Mouse (Mus musculus): ENCODE results near the gene Fam107b. TPM values are rescaled to one million over a fixed set of nuclear protein-coding genes. Genes with fewer than 3 reads are reported as not detected.
A peak's percentile ranks its signal among the peaks of the same experiment; 100 is the strongest.

Fam107b gene
- polyA plus RNA-seq (2016; fragmentation: Nextera tagmentation; extraction: Ambion mirVana), result 39.3 and 43.1 TPM in 2 replicates

GRCm38 (mm10) chr2:3570186-3570585, at the start of gene Fam107b:
TSS of gene Fam107b (plus strand) at chr2:3570488.
- no peak for DNase-seq (ENCODE audit: low spot score)
- H3K4me1 ChIP-seq, result no peaks in the 10 kb centered on the region

DNA sequence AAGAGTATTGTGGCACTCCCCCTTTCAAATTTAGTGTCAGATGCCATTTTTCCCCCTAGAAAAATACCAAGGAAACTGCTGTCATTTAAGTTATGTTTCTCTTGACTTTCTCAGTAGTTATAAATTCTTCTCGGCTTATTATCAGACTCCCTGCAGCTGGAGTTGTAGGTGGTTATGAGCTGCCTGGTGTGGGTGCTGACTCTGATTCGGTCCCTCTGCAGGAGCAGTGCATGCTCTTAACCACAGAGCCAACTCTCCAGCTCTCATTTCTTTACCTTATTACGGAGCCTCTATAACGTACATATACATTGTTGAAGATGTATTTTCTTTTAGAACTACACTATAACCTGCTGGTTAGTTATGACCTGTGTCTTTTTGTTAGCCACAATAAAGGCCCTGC, 47.7 kb upstream of the Fam107b start:
- no peaks in the 10 kb centered on the region for H3K4me1 ChIP-seq
- H3K36me3 ChIP-seq, result no peaks in the 10 kb centered on the region
- H3K4me3 ChIP-seq, result no peak overlapping the region
- H3K27me3 ChIP-seq (ENCODE audit: low read depth, poor library complexity, severe bottlenecking), result no peaks in the 10 kb centered on the region
- DNase-seq (ENCODE audit: low spot score), result no peak
- no peaks in the 10 kb centered on the region for H3K9me3 ChIP-seq (replicated peaks)
- 87% methylated on average over 4 of the region's 4 CpGs for WGBS
- H3K27ac ChIP-seq (replicated peaks), result no peak overlapping the region

More at GRCm38 (mm10) chr2:3570186-3570585, at the start of gene Fam107b:
- WGBS, result 74% methylated on average over 12 of the region's 12 CpGs
- Histone ChIP-seq H3K36me3 (no peaks in the 10 kb centered on the region), H3K9me3 (replicated peaks) (no peaks in the 10 kb centered on the region), H3K27ac (replicated peaks) (no peak within 1 kb of the TSS), H3K27me3 (ENCODE audit: low read depth, poor library complexity, severe bottlenecking) (no peaks in the 10 kb centered on the region), H3K4me3 (no peak within 1 kb of the TSS)

- DNase-seq (ENCODE audit: low spot score), result no peak
- WGBS, result 85% methylated on average over 6 of the region's 6 CpGs
- Histone ChIP-seq H3K4me1 (no peaks in the 10 kb centered on the region), H3K9me3 (replicated peaks) (no peaks in the 10 kb centered on the region), H3K27me3 (ENCODE audit: low read depth, poor library complexity, severe bottlenecking) (no peaks in the 10 kb centered on the region), H3K36me3 (no peaks in the 10 kb centered on the region), H3K4me3 (no peak overlapping the region), H3K27ac (replicated peaks) (no peak overlapping the region)
Observed at GRCm38 (mm10) chr2:3526288-3526687, 44.0 kb upstream of the Fam107b start.

DNA sequence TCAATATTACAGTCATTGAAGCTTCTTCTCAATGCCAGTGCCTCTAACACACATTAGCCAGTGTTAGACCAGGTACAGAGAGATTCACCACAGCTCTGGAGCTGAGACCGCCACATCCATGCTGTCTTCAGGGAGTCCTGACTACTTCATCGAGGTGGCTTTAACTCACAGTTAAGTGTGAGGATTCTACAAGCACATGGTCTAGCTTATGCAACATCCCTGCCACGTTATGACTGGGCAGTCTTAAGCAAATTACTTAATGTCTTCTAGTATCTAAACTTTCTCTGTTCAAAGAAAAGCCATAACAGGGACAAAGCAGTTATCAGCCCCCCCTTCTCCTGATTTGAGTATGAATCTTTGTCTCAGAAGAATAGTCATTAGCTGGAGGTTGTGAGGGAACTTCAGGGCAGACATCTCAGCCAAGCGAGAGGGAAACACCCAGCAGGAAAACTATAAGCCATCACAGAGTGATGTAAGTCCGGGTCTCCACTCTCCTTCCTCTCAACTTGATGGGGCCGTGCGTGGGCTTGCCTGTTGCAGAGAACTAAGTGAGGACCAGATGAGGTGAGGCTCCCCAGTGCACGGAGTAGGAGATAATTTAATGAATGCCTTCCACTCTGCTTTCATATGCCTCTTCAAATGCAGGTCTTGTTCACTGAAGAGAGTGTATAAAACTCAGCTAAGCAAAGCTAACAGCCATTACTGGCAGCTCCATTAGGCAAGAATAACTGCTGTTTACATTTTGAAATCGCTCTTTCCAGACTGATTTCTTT, 28.8 kb upstream of the Fam107b start:
- H3K36me3 ChIP-seq, result no peaks in the 10 kb centered on the region
- DNase-seq (ENCODE audit: low spot score), result no peak
- no peaks in the 10 kb centered on the region for H3K9me3 ChIP-seq (replicated peaks)
- H3K27ac ChIP-seq (replicated peaks), result no peak overlapping the region
- WGBS, result 76% methylated on average over 9 of the region's 9 CpGs
- no peaks in the 10 kb centered on the region for H3K27me3 ChIP-seq (ENCODE audit: low read depth, poor library complexity, severe bottlenecking)
- H3K4me3 ChIP-seq, result no peak overlapping the region
- H3K4me1 ChIP-seq, result no peaks in the 10 kb centered on the region

DNA sequence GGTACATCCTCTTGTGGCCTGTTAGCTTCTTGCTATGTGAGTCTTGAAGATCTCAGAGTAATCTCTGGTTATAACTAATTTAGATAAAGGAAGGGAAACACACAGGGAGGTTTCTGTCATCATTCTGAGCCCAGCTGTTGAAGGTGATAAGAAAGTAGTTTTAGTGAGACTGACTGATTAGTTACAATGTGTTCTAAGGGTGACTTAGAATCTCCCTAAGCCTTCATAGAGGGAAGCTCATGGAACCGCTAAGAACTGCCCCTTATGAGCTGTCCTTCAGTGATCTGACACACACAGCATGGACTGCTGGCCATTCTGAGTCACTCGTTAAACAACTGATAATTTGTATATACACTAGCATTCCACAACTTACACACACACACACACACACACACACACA, 24.2 kb upstream of the Fam107b start:
- Histone ChIP-seq H3K4me3 (no peak overlapping the region), H3K4me1 (no peaks in the 10 kb centered on the region), H3K27me3 (ENCODE audit: low read depth, poor library complexity, severe bottlenecking) (no peaks in the 10 kb centered on the region), H3K27ac (replicated peaks) (no peak overlapping the region), H3K36me3 (no peaks in the 10 kb centered on the region), H3K9me3 (replicated peaks) (no peaks in the 10 kb centered on the region)
- WGBS, result 82% methylated on average over 2 of the region's 2 CpGs
- no peak for DNase-seq (ENCODE audit: low spot score)

DNA sequence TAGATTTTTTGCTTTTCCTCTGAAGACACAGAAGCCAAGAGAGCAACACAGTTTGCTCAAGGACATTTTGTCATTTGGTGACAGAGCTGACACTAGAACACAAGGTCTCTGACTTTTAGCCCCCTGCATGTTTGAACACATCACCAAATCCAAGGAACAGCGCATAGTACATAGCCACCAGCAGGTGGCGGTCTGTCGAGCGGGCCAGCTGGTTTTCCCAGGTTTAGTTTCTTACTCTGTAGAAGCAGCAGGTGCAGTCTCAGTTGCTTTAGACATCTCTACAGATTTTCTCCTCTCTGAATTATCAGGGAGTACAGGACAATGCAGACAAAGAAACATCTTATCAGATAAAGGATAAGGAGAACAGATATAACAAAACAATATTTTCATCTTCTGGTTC, 23.7 kb upstream of the Fam107b start:
- no peaks in the 10 kb centered on the region for H3K27me3 ChIP-seq (ENCODE audit: low read depth, poor library complexity, severe bottlenecking)
- H3K4me1 ChIP-seq, result no peaks in the 10 kb centered on the region
- no peak overlapping the region for H3K27ac ChIP-seq (replicated peaks)
- peak; percentile 46 for DNase-seq (ENCODE audit: low spot score)
- H3K9me3 ChIP-seq (replicated peaks), result no peaks in the 10 kb centered on the region
- H3K36me3 ChIP-seq, result no peaks in the 10 kb centered on the region
- 5% methylated on average over 4 of the region's 4 CpGs for WGBS
- no peak overlapping the region for H3K4me3 ChIP-seq

DNA sequence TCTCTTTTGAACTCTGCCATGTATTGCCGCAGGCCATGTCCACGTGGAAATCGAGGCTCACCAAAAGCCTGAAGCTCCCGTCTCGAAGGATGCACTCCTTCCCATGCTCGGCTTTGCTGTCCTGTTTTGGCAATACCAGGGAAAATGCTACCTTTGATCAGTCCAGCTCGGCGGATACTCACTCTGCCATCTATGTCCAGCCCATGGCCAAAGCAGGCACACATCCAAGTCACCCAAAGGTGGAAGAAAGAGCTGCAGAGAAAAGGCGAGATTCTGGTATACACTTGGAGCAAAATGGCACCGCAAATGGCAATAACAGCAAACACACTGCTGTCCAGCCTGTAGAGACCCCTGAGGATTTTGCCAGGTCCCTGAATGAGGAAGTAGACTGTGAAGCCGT, 318 bp downstream of the Fam107b start:
- no peak for DNase-seq (ENCODE audit: low spot score)
- H3K4me3 ChIP-seq, result no peak overlapping the region
- no peaks in the 10 kb centered on the region for H3K9me3 ChIP-seq (replicated peaks)
- WGBS, result 92% methylated on average over 11 of the region's 11 CpGs
- H3K27ac ChIP-seq (replicated peaks), result no peak overlapping the region
- H3K27me3 ChIP-seq (ENCODE audit: low read depth, poor library complexity, severe bottlenecking), result no peaks in the 10 kb centered on the region
- no peaks in the 10 kb centered on the region for H3K36me3 ChIP-seq
- H3K4me1 ChIP-seq, result no peaks in the 10 kb centered on the region

DNA sequence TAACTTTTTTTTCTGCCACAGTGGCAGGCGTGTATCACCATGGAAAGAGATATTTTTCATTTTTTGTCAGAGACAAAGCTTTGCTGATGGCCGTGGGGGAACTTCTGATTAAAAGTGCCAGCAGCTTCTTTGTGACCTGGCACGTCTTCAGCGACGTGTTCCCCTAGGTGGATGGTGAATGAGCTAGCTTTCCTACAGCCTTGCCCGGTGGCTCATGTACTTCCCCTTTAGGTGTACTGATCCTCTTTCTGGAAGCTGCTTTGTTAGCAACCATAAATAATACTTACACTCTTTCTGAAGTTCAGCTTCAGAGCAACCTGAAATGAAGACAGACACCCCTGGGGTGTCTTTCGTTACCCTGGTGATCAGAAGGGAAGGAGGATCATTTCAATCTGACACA, 3.6 kb downstream of the Fam107b start:
- DNase-seq (ENCODE audit: low spot score), result no peak

GRCm38 (mm10) chr2:3575140-3575539, 4.9 kb downstream of the Fam107b start:
- DNase-seq (ENCODE audit: low spot score), result no peak
- 92% methylated on average over 1 of the region's 1 CpGs for WGBS

More for the DNA sequence above, 3.6 kb downstream of the Fam107b start:
- WGBS, result 90% methylated on average over 7 of the region's 7 CpGs
- Histone ChIP-seq H3K36me3 (no peaks in the 10 kb centered on the region), H3K4me1 (no peaks in the 10 kb centered on the region), H3K27me3 (ENCODE audit: low read depth, poor library complexity, severe bottlenecking) (no peaks in the 10 kb centered on the region), H3K4me3 (no peak overlapping the region), H3K27ac (replicated peaks) (no peak overlapping the region), H3K9me3 (replicated peaks) (no peaks in the 10 kb centered on the region)

DNA sequence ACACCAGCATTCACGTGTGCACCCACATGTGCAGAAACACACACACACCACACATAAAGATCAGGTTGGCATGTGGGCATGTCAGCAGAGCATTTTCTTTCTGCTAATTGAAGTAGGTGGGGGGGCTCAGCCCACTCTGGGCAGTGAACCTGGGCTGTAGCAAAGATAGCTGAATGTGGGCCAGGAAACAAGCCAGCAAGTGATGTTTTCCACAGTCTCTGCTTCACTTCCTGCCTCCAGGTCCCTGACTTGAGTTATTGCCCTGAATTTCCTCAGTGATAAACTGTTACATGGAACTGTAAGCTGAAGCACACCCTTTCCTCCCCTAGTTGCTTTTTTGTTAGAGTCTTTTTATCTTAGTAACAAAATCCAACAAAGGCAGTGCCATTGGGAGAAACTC, 6.1 kb downstream of the Fam107b start:
- DNase-seq (ENCODE audit: low spot score), result no peak
- Histone ChIP-seq H3K4me3 (no peak overlapping the region), H3K27me3 (ENCODE audit: low read depth, poor library complexity, severe bottlenecking) (no peaks in the 10 kb centered on the region), H3K27ac (replicated peaks) (no peak overlapping the region), H3K36me3 (no peaks in the 10 kb centered on the region), H3K9me3 (replicated peaks) (no peaks in the 10 kb centered on the region), H3K4me1 (no peaks in the 10 kb centered on the region)
- WGBS, result 91% methylated on average over 1 of the region's 1 CpGs

More at GRCm38 (mm10) chr2:3575140-3575539, 4.9 kb downstream of the Fam107b start:
- H3K36me3 ChIP-seq, result no peaks in the 10 kb centered on the region
- no peak overlapping the region for H3K4me3 ChIP-seq
- H3K27ac ChIP-seq (replicated peaks), result no peak overlapping the region
- H3K9me3 ChIP-seq (replicated peaks), result no peaks in the 10 kb centered on the region
- H3K27me3 ChIP-seq (ENCODE audit: low read depth, poor library complexity, severe bottlenecking), result no peaks in the 10 kb centered on the region
- H3K4me1 ChIP-seq, result no peaks in the 10 kb centered on the region

- H3K9me3 ChIP-seq (replicated peaks), result no peaks in the 10 kb centered on the region
- H3K4me3 ChIP-seq, result no peak overlapping the region
- no peak overlapping the region for H3K27ac ChIP-seq (replicated peaks)
- no peak for DNase-seq (ENCODE audit: low spot score)
- 69% methylated on average over 1 of the region's 1 CpGs for WGBS
- no peaks in the 10 kb centered on the region for H3K4me1 ChIP-seq
- no peaks in the 10 kb centered on the region for H3K27me3 ChIP-seq (ENCODE audit: low read depth, poor library complexity, severe bottlenecking)
- H3K36me3 ChIP-seq, result no peaks in the 10 kb centered on the region
Observed at GRCm38 (mm10) chr2:3577216-3577615, 6.9 kb downstream of the Fam107b start.

- Histone ChIP-seq H3K27me3 (ENCODE audit: low read depth, poor library complexity, severe bottlenecking) (no peaks in the 10 kb centered on the region), H3K4me3 (no peak overlapping the region), H3K27ac (replicated peaks) (no peak overlapping the region), H3K4me1 (no peaks in the 10 kb centered on the region), H3K9me3 (replicated peaks) (no peaks in the 10 kb centered on the region), H3K36me3 (no peaks in the 10 kb centered on the region)
- no peak for DNase-seq (ENCODE audit: low spot score)
- WGBS, result 88% methylated on average over 8 of the region's 8 CpGs
Observed at GRCm38 (mm10) chr2:3578180-3578902, 8.1 kb downstream of the Fam107b start.

DNA sequence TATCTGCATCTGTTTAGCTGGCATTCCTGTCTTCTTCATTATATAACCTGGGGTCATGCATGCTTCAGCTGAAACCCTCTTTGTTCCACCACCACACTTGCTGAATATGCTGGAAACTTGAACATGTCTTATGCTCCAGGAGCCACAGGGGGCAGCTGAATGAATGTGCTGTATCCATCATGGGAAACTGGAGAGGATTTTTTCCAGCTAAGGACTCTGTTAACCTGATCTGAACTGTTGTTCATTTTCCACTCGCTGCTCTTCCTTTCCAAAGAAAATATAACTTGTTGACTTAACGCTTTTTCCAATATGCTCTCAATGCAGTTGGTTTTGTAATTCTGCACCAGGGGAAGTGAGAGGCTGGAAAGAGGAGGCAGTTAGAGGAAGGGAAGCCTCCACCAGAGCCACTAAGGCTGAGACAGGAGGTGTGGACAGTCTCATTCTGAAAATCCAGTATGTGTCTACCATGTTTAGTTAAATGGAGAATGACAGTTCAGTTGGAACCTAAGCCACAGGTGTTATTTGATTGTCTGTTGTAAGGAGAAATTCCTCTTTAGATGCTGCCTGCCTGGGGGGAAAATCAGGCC, 9.1 kb downstream of the Fam107b start:
- no peaks in the 10 kb centered on the region for H3K9me3 ChIP-seq (replicated peaks)
- no peaks in the 10 kb centered on the region for H3K36me3 ChIP-seq
- DNase-seq (ENCODE audit: low spot score), result no peak
- no peak overlapping the region for H3K4me3 ChIP-seq
- H3K27ac ChIP-seq (replicated peaks), result no peak overlapping the region
- H3K4me1 ChIP-seq, result no peaks in the 10 kb centered on the region
- no peaks in the 10 kb centered on the region for H3K27me3 ChIP-seq (ENCODE audit: low read depth, poor library complexity, severe bottlenecking)
- WGBS, result 84% methylated on average over 2 of the region's 2 CpGs
